Mouse (Mus musculus) spleen, adult 2 months (tissue): Measurements from ENCODE around the gene Uba3. TPM values are rescaled to one million over a fixed set of nuclear protein-coding genes. Genes with fewer than 3 reads are reported as not detected.
A peak's percentile ranks its signal among the peaks of the same experiment; 100 is the strongest.

Source experiments
- DNase-seq, 2 experiments: peaks; one replicate each; pipeline versions ENCODE4 v3.0.0 to v3.0.0-alpha.2; 2012 to 2021; ENCODE audit warnings: low spot score in 2 of 2, low read depth in 1 of 2
- H3K27ac ChIP-seq: fragments of 200-500 bp; 2 replicates; pipeline ENCODE4 v1.5.1; 2012; ENCODE audit warnings: low read length, inconsistent platforms; ENCODE audit not compliant: insufficient read depth
- H3K27me3 ChIP-seq: fragments of 200-500 bp; 2 replicates; pipeline ENCODE4 v1.6.1; 2012; ENCODE audit warnings: mild to moderate bottlenecking, moderate library complexity, low read length, inconsistent platforms; ENCODE audit not compliant: control insufficient read depth, insufficient read depth
- H3K36me3 ChIP-seq: fragments of 200-500 bp; 2 replicates; pipeline ENCODE4 v1.6.1; 2012; ENCODE audit warnings: mild to moderate bottlenecking, low read length, inconsistent platforms; ENCODE audit not compliant: control insufficient read depth, insufficient read depth
- H3K4me1 ChIP-seq: fragments of 200-500 bp; 2 replicates; pipeline ENCODE4 v1.6.1; 2011; ENCODE audit warnings: inconsistent platforms; ENCODE audit not compliant: control insufficient read depth, insufficient read depth, insufficient read length
- H3K4me3 ChIP-seq: fragments of 200-500 bp; 2 replicates; pipeline ENCODE4 v1.5.1; 2011; ENCODE audit warnings: mild to moderate bottlenecking, inconsistent platforms; ENCODE audit not compliant: insufficient read depth, insufficient read length; ENCODE audit errors: extremely low read depth
- CTCF ChIP-seq: fragments of 200-500 bp; IDR thresholded peaks from 2 replicates; pipeline ENCODE4 v1.5.1; 2011; ENCODE audit warnings: mild to moderate bottlenecking, inconsistent platforms; ENCODE audit not compliant: insufficient read depth, insufficient read length, insufficient replicate concordance; ENCODE audit errors: extremely low read depth
- POLR2A ChIP-seq: fragments of 200-500 bp; IDR thresholded peaks from 2 replicates; pipeline ENCODE4 v1.6.1; 2011; ENCODE audit warnings: low read depth, low read length, inconsistent platforms
- WGBS: fragments of 180-500 bp; shearing (Covaris S2); methylation state at CpG from one replicate; pipeline ENCODE4 v1.1.7; 2018; 5-methylcytosine and 5-hydroxymethylcytosine counted together
- polyA plus RNA-seq: library from polyadenylated mRNA; depleted of rRNA; stranded (reverse); fragments of >200 nt; gene quantifications from 2 replicates; pipeline ENCODE4 v1.2.3, GENCODE M21; 2012

Uba3 gene
- polyA plus RNA-seq, 1 experiment: 4.0 TPM

DNA sequence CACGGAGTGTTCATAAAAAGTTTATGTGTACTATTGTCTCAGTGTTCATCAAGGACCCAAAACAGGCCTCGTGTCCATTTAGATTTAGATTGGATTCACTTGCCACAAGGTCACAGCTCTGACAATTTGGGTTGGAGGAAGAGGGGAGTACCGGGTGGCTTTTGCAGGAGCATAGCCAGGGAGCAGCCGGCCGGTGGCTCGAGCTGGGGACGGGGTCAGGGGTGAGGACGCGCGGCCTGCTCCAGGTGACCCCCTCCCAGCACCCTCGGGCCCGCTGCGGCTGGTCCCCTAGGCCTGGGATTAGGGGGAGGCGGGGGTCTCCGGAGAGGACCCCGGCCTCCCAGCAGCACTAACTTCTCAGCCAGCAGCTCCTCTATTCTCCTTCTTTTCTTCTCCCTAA, 495 bp downstream of the Uba3 start:
- peak overlapping the region; percentile 74 for H3K4me3 ChIP-seq
- no peaks in the 10 kb centered on the region for H3K27me3 ChIP-seq
- under 1% methylated on average over 16 of the region's 16 CpGs for WGBS
- peak in 1 of 2 experiments; percentile 30 for DNase-seq
- H3K27ac ChIP-seq: peak overlapping the region; percentile 49; the same call in 1 of the 2 replicates
- peaks cover 3% of the 10 kb centered on the region for H3K36me3 ChIP-seq
- no peak for TF ChIP-seq CTCF
- no peak for TF ChIP-seq POLR2A
- H3K4me1 ChIP-seq: peaks cover 7% of the 10 kb centered on the region; the same call in 1 of the 2 replicates

DNA sequence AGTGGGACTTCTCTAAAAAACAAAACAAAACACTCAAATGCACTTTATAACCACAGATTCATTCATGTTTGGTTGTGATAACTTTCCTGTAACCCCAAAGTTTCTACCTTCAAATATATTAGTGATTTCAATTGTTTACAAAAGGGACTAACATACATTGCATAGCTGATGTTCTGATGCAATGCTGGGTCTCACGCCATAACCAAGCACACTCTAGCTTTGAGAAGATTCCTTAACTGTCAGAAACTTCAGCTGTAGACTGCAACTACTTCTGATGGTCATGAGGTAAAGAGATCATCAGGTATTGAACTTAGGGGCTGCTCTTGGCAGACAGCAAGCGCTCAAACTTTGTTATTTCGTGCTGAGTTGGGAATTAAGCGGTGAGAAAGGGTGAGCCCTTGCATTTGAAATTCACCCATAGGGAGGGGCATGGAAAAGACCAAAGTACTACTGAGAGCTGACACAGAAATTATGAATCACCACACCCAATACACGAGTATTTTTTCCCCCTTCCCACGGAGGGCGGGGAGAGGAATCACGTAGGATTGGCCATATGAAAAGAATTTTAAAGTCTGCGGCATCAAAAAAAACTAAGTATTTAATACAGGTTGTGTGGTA, 1.1 kb downstream of the Uba3 start:
- Histone ChIP-seq H3K36me3 (peaks cover 3% of the 10 kb centered on the region), H3K4me3 (peak overlapping the region; percentile 74; the same call in 1 of the 2 replicates), H3K27me3 (no peaks in the 10 kb centered on the region), H3K27ac (no peak overlapping the region), H3K4me1 (peaks cover 7% of the 10 kb centered on the region; the same call in 1 of the 2 replicates)
- no peak for TF ChIP-seq POLR2A
- TF ChIP-seq CTCF: no peak
- DNase-seq: no peak
- 33% methylated on average over 9 of the region's 9 CpGs for WGBS

DNA sequence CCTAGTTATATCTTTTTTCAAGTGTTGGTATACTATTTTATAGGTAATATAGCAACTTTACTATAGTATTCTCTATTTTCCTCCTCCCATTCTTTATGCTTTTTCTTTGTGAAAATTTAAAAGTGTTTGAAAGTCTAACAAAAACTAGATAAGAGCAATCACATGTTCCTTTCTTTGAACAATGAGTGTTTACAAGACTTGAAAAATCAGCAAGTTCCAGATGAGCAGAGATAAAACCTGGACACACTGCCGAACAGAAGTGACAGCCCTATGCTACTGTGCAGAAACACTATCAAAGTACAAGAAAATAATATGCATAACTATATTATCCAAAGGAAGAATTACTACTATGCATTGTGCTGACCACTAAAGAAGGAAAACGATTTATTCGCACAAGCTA, 3.0 kb downstream of the Uba3 start:
- 90% methylated on average over 3 of the region's 3 CpGs for WGBS
- DNase-seq: no peak
- Histone ChIP-seq H3K36me3 (peaks cover 8% of the 10 kb centered on the region), H3K4me1 (peaks cover 7% of the 10 kb centered on the region; the same call in 1 of the 2 replicates), H3K4me3 (no peak overlapping the region), H3K27ac (no peak overlapping the region), H3K27me3 (no peaks in the 10 kb centered on the region)
- TF ChIP-seq POLR2A (no peak), CTCF (no peak)

DNA sequence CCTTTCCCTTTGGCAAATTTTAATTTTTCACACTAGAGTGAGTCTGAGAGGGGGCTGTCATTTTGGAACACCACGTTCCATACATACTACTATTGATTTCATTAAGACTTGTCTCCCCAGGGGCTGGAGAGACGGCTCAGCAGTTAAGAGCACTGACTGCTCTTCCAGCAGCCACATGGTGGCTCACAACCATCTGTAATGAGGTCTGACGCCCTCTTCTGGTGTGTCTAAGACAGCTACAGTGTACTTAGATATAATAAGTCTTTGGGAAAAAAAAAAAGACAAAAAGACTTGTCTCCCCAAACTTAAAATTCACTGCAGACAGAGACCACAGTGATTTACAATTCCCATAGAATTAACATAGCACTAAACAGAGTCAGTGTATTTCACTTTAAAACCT, 5.0 kb downstream of the Uba3 start:
- Histone ChIP-seq H3K27ac (no peak overlapping the region), H3K27me3 (no peaks in the 10 kb centered on the region), H3K36me3 (peaks cover 16% of the 10 kb centered on the region), H3K4me3 (no peak overlapping the region), H3K4me1 (peaks cover 7% of the 10 kb centered on the region; the same call in 1 of the 2 replicates)
- TF ChIP-seq POLR2A: no peak
- TF ChIP-seq CTCF: no peak
- 82% methylated on average over 3 of the region's 3 CpGs for WGBS
- DNase-seq: no peak

DNA sequence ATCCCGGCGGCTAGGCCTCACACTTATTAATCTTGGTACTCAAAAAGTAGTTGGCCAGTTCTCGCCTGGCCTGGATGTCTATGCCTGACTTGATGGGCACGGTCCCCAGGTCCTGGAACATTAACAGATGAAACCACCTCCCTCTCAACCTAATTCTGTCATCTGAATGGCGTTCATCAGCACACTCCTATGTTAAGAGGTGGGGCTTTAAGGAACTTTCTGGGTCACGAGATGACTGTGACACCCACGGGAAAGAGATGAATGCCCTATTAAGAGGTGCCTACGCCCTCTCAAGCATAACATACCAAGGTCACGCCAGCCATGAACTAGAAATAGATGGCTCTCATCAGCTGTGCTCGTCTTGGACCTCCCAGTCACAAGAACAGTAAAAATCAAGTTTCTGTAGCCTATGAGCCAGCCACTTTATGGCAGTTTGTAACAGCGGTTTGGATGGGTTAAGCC, 26.0 kb downstream of the Uba3 start:
- peaks cover 24% of the 10 kb centered on the region for H3K4me1 ChIP-seq
- peaks cover 10% of the 10 kb centered on the region for H3K36me3 ChIP-seq
- no peaks in the 10 kb centered on the region for H3K27me3 ChIP-seq
- DNase-seq: peak; percentile 42 to 68
- 14% methylated on average over 11 of the region's 11 CpGs for WGBS
- H3K27ac ChIP-seq: peak overlapping the region; percentile 98
- H3K4me3 ChIP-seq: peak overlapping the region; percentile 73
- TF ChIP-seq POLR2A: no peak; the same call in 1 of the 2 replicates
- no peak for TF ChIP-seq CTCF

DNA sequence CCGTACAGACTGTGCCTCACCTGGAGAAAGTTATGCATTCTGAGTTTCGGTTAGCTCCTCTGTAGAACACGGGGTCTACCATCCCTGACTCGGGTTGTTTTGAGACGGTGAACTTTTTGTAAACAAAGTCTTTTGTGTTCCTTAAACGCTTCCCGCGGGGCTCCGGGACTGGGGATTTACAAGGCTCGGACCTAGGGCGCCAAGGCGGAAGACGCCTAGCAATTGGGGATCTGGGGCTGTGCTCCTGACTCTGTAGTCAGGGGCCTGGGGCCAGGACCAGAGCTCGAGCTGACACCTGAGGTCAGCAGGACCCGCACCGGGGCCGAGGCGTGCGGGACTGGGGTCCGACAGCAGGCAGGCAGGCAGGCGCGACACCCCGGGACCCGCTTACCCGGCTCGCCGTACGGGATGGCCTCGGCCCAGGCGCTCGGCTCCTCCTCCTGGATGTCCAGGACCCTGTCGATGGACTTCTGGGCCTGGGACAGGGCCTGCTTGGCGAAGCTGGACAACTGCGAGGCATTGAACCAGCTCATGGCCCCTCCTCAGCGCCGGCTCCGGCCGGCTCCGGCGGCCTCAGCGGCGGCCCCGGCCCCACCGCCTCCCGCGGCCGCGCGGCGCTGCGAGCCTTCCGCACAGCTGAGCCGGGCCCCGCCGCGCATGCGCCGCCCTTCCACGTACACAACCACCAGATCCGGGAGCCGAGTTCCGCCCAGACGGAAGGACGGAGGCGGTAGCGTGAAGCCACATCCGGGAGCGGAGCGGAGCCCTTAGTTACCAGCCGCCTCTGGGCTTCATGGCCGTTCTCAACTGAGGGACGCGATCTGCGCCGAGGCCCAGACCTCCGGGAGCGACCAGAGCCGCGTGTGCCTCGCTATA, 26.7 kb downstream of the Uba3 start, which contains the start of gene Tmf1:
TSS of gene Tmf1 (minus strand) at position 632 of the 876 bp plus-strand sequence.
- Histone ChIP-seq H3K4me1 (peaks cover 24% of the 10 kb centered on the region), H3K4me3 (peak within 1 kb of the TSS; percentile 88), H3K27me3 (no peaks in the 10 kb centered on the region), H3K27ac (peak within 1 kb of the TSS; percentile 98), H3K36me3 (peaks cover 8% of the 10 kb centered on the region)
- TF ChIP-seq CTCF (no peak), POLR2A (peak; percentile 32; the same call in 1 of the 2 replicates)
- under 1% methylated on average over 80 of the region's 80 CpGs for WGBS
- DNase-seq: peak; percentile 90 to 97
